Mouse (Mus musculus) gastrocnemius, adult 2 months (tissue): ENCODE data around the gene Mapkapk5. TPM values are rescaled to one million over a fixed set of nuclear protein-coding genes. Genes with fewer than 3 reads are reported as not detected.
A peak's percentile ranks its signal among the peaks of the same experiment; 100 is the strongest.

Experiments
- DNase-seq: peaks from one replicate; pipeline ENCODE4 v3.0.0; 2022
- H3K27ac ChIP-seq: fragments of 200-600 bp; 2 replicates; pipeline ENCODE4 v1.8.1; 2022; ENCODE audit warnings: mild to moderate bottlenecking
- H3K4me3 ChIP-seq: fragments of 200-600 bp; 2 replicates; pipeline ENCODE4 v1.8.1; 2022; ENCODE audit warnings: mild to moderate bottlenecking, moderate library complexity
- CTCF ChIP-seq: fragments of 200-600 bp; IDR thresholded peaks from 2 replicates; pipeline ENCODE4 v1.8.1; 2022; ENCODE audit warnings: antibody characterized with exemption, mild to moderate bottlenecking, moderate library complexity
- intact Hi-C: fragments of 180-260 bp; cut with DNase I; formaldehyde crosslinking; loops from one replicate; pipeline ENCODE4 v1.15.1; 2025
- total RNA-seq, 2 experiments: library from RNA; stranded (reverse); gene quantifications; 2 replicates each; pipeline ENCODE4 v1.2.3; 2021

Mapkapk5 gene
- total RNA-seq, 2 experiments from 2014 or later = 100 to 131 TPM

- intact Hi-C loops = loop anchor here (2.0 kb wide), 1 partner anchor 19 kb away; no protein-coding TSS in a partner anchor
These were observed 38.2 kb upstream of the Mapkapk5 start for GRCm38 (mm10) chr5:121583765-121584501.

GRCm38 (mm10) chr5:121581945-121582344, 36.2 kb upstream of the Mapkapk5 start:
- peak overlapping the region; percentile 35 for H3K27ac ChIP-seq
- TF ChIP-seq CTCF = no peak
- H3K4me3 ChIP-seq = no peak overlapping the region
- DNase-seq = no peak
- intact Hi-C loops = no loop called here

More at GRCm38 (mm10) chr5:121583765-121584501, 38.2 kb upstream of the Mapkapk5 start:
- DNase-seq = peak; percentile 97
- Histone ChIP-seq H3K4me3 (peak overlapping the region; percentile 50), H3K27ac (peak overlapping the region; percentile 90)
- peak; percentile 81 for TF ChIP-seq CTCF

- intact Hi-C loops = no loop called here
- no peak for TF ChIP-seq CTCF
- no peak overlapping the region for H3K4me3 ChIP-seq
- peak overlapping the region; percentile 81 for H3K27ac ChIP-seq
- peak; percentile 83 for DNase-seq
These were observed 31.3 kb upstream of the Mapkapk5 start for GRCm38 (mm10) chr5:121576927-121577488.

GRCm38 (mm10) chr5:121575867-121576266, 30.2 kb upstream of the Mapkapk5 start:
- TF ChIP-seq CTCF = no peak
- Histone ChIP-seq H3K4me3 (no peak overlapping the region), H3K27ac (no peak overlapping the region)
- no peak for DNase-seq
- intact Hi-C loops = no loop called here

GRCm38 (mm10) chr5:121574145-121574544, 28.4 kb upstream of the Mapkapk5 start:
- no peak overlapping the region for H3K4me3 ChIP-seq
- DNase-seq = no peak
- no peak for TF ChIP-seq CTCF
- intact Hi-C loops = no loop called here
- no peak overlapping the region for H3K27ac ChIP-seq

GRCm38 (mm10) chr5:121570787-121571186, 25.1 kb upstream of the Mapkapk5 start:
- Histone ChIP-seq H3K27ac (no peak overlapping the region), H3K4me3 (no peak overlapping the region)
- intact Hi-C loops = no loop called here
- no peak for DNase-seq
- TF ChIP-seq CTCF = no peak

GRCm38 (mm10) chr5:121569881-121570420, 24.2 kb upstream of the Mapkapk5 start:
- no peak for DNase-seq
- intact Hi-C loops = no loop called here

GRCm38 (mm10) chr5:121566035-121566681, 20.5 kb upstream of the Mapkapk5 start:
- no peak for TF ChIP-seq CTCF
- intact Hi-C loops = no loop called here
- DNase-seq = no peak
- Histone ChIP-seq H3K27ac (no peak overlapping the region; the same call in 1 of the 2 replicates), H3K4me3 (no peak overlapping the region)

More at GRCm38 (mm10) chr5:121569881-121570420, 24.2 kb upstream of the Mapkapk5 start:
- no peak overlapping the region for H3K4me3 ChIP-seq
- TF ChIP-seq CTCF = no peak
- no peak overlapping the region for H3K27ac ChIP-seq

GRCm38 (mm10) chr5:121564468-121564895, 18.8 kb upstream of the Mapkapk5 start:
- Histone ChIP-seq H3K27ac (peak overlapping the region; percentile 67), H3K4me3 (peak overlapping the region; percentile 64)
- peak; percentile 91 for TF ChIP-seq CTCF
- intact Hi-C loops = loop anchor here (1.0 kb wide), 1 partner anchor 38 kb away; no protein-coding TSS in a partner anchor
- DNase-seq = peak; percentile 91

- Histone ChIP-seq H3K4me3 (no peak overlapping the region), H3K27ac (no peak overlapping the region)
- intact Hi-C loops = loop anchor here (2.0 kb wide), 1 partner anchor 14 kb away; no protein-coding TSS in a partner anchor
- no peak for TF ChIP-seq CTCF
- DNase-seq = no peak
These were observed 16.7 kb upstream of the Mapkapk5 start for GRCm38 (mm10) chr5:121562436-121562835.

GRCm38 (mm10) chr5:121549196-121549595, 3.5 kb upstream of the Mapkapk5 start:
- TF ChIP-seq CTCF = no peak
- peak; percentile 86 for DNase-seq
- Histone ChIP-seq H3K4me3 (no peak overlapping the region), H3K27ac (peak overlapping the region; percentile 78)
- intact Hi-C loops = loop anchor here (2.0 to 5.0 kb wide), 2 partner anchors 14 to 53 kb away; no protein-coding TSS in a partner anchor

GRCm38 (mm10) chr5:121547084-121547483, 1.4 kb upstream of the Mapkapk5 start:
- intact Hi-C loops = loop anchor here (5.0 kb wide), 1 partner anchor 55 kb away; no protein-coding TSS in a partner anchor
- DNase-seq = no peak
- no peak overlapping the region for H3K4me3 ChIP-seq
- TF ChIP-seq CTCF = no peak
- H3K27ac ChIP-seq = no peak overlapping the region
